Mouse (Mus musculus) lung, postnatal 0 days (tissue): ENCODE measurements around the gene Asap3. TPM values are rescaled to one million over a fixed set of nuclear protein-coding genes. Genes with fewer than 3 reads are reported as not detected.
A peak's percentile ranks its signal among the peaks of the same experiment; 100 is the strongest.

Source experiments
- ATAC-seq: fragments of 200-750 bp; cut with Nextera tagmentation; 2 replicates; pipeline ENCODE4 v1.8.0; 2017; ENCODE audit warnings: moderate library complexity
- DNase-seq: peaks from one replicate; pipeline ENCODE4 v3.0.0-alpha.2; 2016; ENCODE audit warnings: low spot score
- H3K27ac ChIP-seq: fragments of 300-500 bp; sonication (generic); 2 replicates; pipeline ENCODE4 v1.5.1; 2014; ENCODE audit warnings: antibody characterized with exemption, mild to moderate bottlenecking, low read length, mixed read lengths
- H3K27me3 ChIP-seq: fragments of 300-500 bp; sonication (generic); replicated peaks from 2 replicates; pipeline ENCODE4 v1.6.1; 2014; ENCODE audit warnings: low read length, mixed read lengths; ENCODE audit not compliant: insufficient read depth
- H3K36me3 ChIP-seq: fragments of 300-500 bp; sonication (generic); 2 replicates; pipeline ENCODE4 v1.6.1; 2014; ENCODE audit warnings: low read length, mixed read lengths; ENCODE audit not compliant: insufficient read depth
- H3K4me1 ChIP-seq: fragments of 300-500 bp; sonication (generic); 2 replicates; pipeline ENCODE4 v1.6.1; 2014; ENCODE audit warnings: antibody characterized with exemption, low read depth, low read length, mixed read lengths; ENCODE audit not compliant: insufficient read depth
- H3K4me2 ChIP-seq: fragments of 300-500 bp; sonication (generic); replicated peaks from 2 replicates; pipeline ENCODE4 v1.6.1; 2014; ENCODE audit warnings: low read depth, mild to moderate bottlenecking, low read length, moderate library complexity, mixed read lengths
- H3K4me3 ChIP-seq: fragments of 300-500 bp; sonication (generic); 2 replicates; pipeline ENCODE4 v1.5.1; 2014; ENCODE audit warnings: low read depth, low read length
- H3K9ac ChIP-seq: fragments of 300-500 bp; sonication (generic); replicated peaks from 2 replicates; pipeline ENCODE4 v1.6.1; 2014; ENCODE audit warnings: low read depth, mild to moderate bottlenecking
- H3K9me3 ChIP-seq: fragments of 300-500 bp; sonication (generic); 2 replicates; pipeline ENCODE4 v1.6.1; 2016; ENCODE audit warnings: low read length, mixed read lengths
- CTCF ChIP-seq: IDR thresholded peaks from 2 replicates; pipeline ENCODE4 v1.5.1; 2016; ENCODE audit warnings: antibody characterized with exemption, mild to moderate bottlenecking
- EP300 ChIP-seq: IDR thresholded peaks from 2 replicates; pipeline ENCODE4 v1.6.1; 2016; ENCODE audit warnings: antibody characterized with exemption, mild to moderate bottlenecking, control low read depth
- WGBS: fragments of 180-500 bp; shearing (Covaris S2); extraction: QIAGEN DNeasy Blood & Tissue Kit; methylation state at CpG from one replicate; pipeline ENCODE4 v1.1.7; 2014; 5-methylcytosine and 5-hydroxymethylcytosine counted together
- polyA plus RNA-seq: library from polyadenylated mRNA; unstranded; fragments of >200 nt; fragmentation: Nextera tagmentation; extraction: Ambion mirVana; gene quantifications from 2 replicates; pipeline ENCODE4 v1.2.1, GENCODE M21; 2015

The Asap3 gene
- polyA plus RNA-seq, 1 experiment from 2014 or later: 5.4 TPM

GRCm38 (mm10) chr4:136174216-136175193 is 31.7 kb upstream of the Asap3 start:
- H3K9ac ChIP-seq: no peak overlapping the region
- DNase-seq: peak; percentile 69
- WGBS: 55% methylated on average over 13 of the region's 13 CpGs
- no peak; the same call in 1 of the 2 replicates for TF ChIP-seq CTCF
- TF ChIP-seq EP300: no peak
- no peaks in the 10 kb centered on the region for H3K9me3 ChIP-seq
- ATAC-seq: no peak
- peak overlapping the region; percentile 90; the same call in 1 of the 2 replicates for H3K27ac ChIP-seq
- no peaks in the 10 kb centered on the region for H3K36me3 ChIP-seq
- peak overlapping the region; percentile 100 for H3K4me2 ChIP-seq
- H3K4me3 ChIP-seq: no peak overlapping the region
- peaks cover 53% of the 10 kb centered on the region for H3K4me1 ChIP-seq
- no peaks in the 10 kb centered on the region for H3K27me3 ChIP-seq

- Histone ChIP-seq H3K4me1 (peaks cover 53% of the 10 kb centered on the region), H3K27me3 (no peaks in the 10 kb centered on the region), H3K9ac (no peak overlapping the region), H3K36me3 (no peaks in the 10 kb centered on the region), H3K9me3 (no peaks in the 10 kb centered on the region), H3K4me2 (no peak overlapping the region), H3K27ac (peak overlapping the region; percentile 90), H3K4me3 (no peak overlapping the region)
- WGBS: 59% methylated on average over 10 of the region's 10 CpGs
- TF ChIP-seq CTCF (no peak), EP300 (no peak)
- no peak for ATAC-seq
- DNase-seq: no peak
Measured at GRCm38 (mm10) chr4:136176022-136176552, 30.1 kb upstream of the Asap3 start.

- no peak overlapping the region for H3K4me3 ChIP-seq
- no peak overlapping the region for H3K9ac ChIP-seq
- peak overlapping the region; percentile 90 for H3K27ac ChIP-seq
- H3K4me2 ChIP-seq: no peak overlapping the region
- ATAC-seq (peak; percentile 1), DNase-seq (peak; percentile 76)
- WGBS: 7% methylated on average over 8 of the region's 8 CpGs
- peaks cover 56% of the 10 kb centered on the region for H3K4me1 ChIP-seq
- no peak for TF ChIP-seq CTCF
- TF ChIP-seq EP300: no peak; the same call in 1 of the 2 replicates
- no peaks in the 10 kb centered on the region for H3K27me3 ChIP-seq
- H3K9me3 ChIP-seq: no peaks in the 10 kb centered on the region
- H3K36me3 ChIP-seq: no peaks in the 10 kb centered on the region
Measured at GRCm38 (mm10) chr4:136177244-136177611, 28.9 kb upstream of the Asap3 start.

GRCm38 (mm10) chr4:136177612-136178474 is 28.3 kb upstream of the Asap3 start:
- Histone ChIP-seq H3K27me3 (no peaks in the 10 kb centered on the region), H3K27ac (peak overlapping the region; percentile 90), H3K9ac (no peak overlapping the region), H3K4me1 (peaks cover 55% of the 10 kb centered on the region), H3K4me2 (peak overlapping the region; percentile 3; the same call in 1 of the 2 replicates), H3K36me3 (no peaks in the 10 kb centered on the region), H3K9me3 (no peaks in the 10 kb centered on the region), H3K4me3 (no peak overlapping the region)
- ATAC-seq: peak; percentile 52
- peak; percentile 87 for DNase-seq
- WGBS: 17% methylated on average over 11 of the region's 11 CpGs
- TF ChIP-seq CTCF (no peak), EP300 (peak; percentile 84; the same call in 1 of the 2 replicates)

- Histone ChIP-seq H3K36me3 (no peaks in the 10 kb centered on the region), H3K4me1 (peaks cover 49% of the 10 kb centered on the region), H3K9me3 (no peaks in the 10 kb centered on the region), H3K4me3 (no peak overlapping the region), H3K27ac (peak overlapping the region; percentile 90), H3K9ac (no peak overlapping the region), H3K27me3 (no peaks in the 10 kb centered on the region), H3K4me2 (no peak overlapping the region; the same call in 1 of the 2 replicates)
- TF ChIP-seq EP300 (no peak), CTCF (no peak)
- WGBS: 56% methylated on average over 12 of the region's 12 CpGs
- DNase-seq: peak; percentile 46
- ATAC-seq: no peak
Measured at GRCm38 (mm10) chr4:136178475-136178921, 27.7 kb upstream of the Asap3 start.
